Mouse (Mus musculus): ENCODE measurements around the gene Srbd1. TPM values are rescaled to one million over a fixed set of nuclear protein-coding genes. Genes with fewer than 3 reads are reported as not detected.

Srbd1 gene
- polyA plus RNA-seq, 1 experiment from 2014 or later: 6.7 TPM

- peaks cover 34% of the 10 kb centered on the region for H3K36me3 ChIP-seq (ENCODE audit: control insufficient read depth, insufficient read depth, low read length)
- WGBS: 48% methylated on average over 9 of the region's 9 CpGs
- ATAC-seq (ENCODE audit: insufficient number of reproducible peaks, insufficient read depth, low FRiP score, low read depth): no peak
- H3K27me3 ChIP-seq (ENCODE audit: control insufficient read depth, insufficient read depth, low read length): no peaks in the 10 kb centered on the region
- no peak overlapping the region for H3K4me3 ChIP-seq (ENCODE audit: control insufficient read depth in 1 of 2, insufficient read depth in 1 of 2, low read depth in 1 of 2, low read length in 2 of 2)
- peaks cover 12 to 19% of the 10 kb centered on the region in 2 experiments for H3K4me1 ChIP-seq (ENCODE audit: control insufficient read depth in 2 of 2, insufficient read depth in 2 of 2, low read length in 2 of 2)
- H3K9ac ChIP-seq (ENCODE audit: low read length): no peak overlapping the region
- H3K4me2 ChIP-seq (ENCODE audit: low read length): no peak overlapping the region
- H3K27ac ChIP-seq (replicated peaks in 1 of 2; ENCODE audit: control insufficient read depth in 1 of 2, insufficient read depth in 1 of 2, low read depth in 2 of 2, low read length in 2 of 2): no peak overlapping the region
- H3K9me3 ChIP-seq (ENCODE audit: control insufficient read depth, low read length): no peaks in the 10 kb centered on the region
Observed at GRCm38 (mm10) chr17:86175516-86175915, 30.5 kb upstream of the Srbd1 start.

GRCm38 (mm10) chr17:86170164-86170958, 25.4 kb upstream of the Srbd1 start:
- 49% methylated on average over 9 of the region's 9 CpGs for WGBS
- peak overlapping the region; percentile 97 for H3K9ac ChIP-seq (ENCODE audit: low read length)
- ATAC-seq (ENCODE audit: insufficient number of reproducible peaks, insufficient read depth, low FRiP score, low read depth): no peak

GRCm38 (mm10) chr17:86169092-86169491, 24.1 kb upstream of the Srbd1 start:
- Histone ChIP-seq H3K4me1 (ENCODE audit: control insufficient read depth in 2 of 2, insufficient read depth in 2 of 2, low read length in 2 of 2) (peaks cover 14 to 31% of the 10 kb centered on the region in 2 experiments), H3K9ac (ENCODE audit: low read length) (peak overlapping the region; percentile 97), H3K4me3 (ENCODE audit: control insufficient read depth in 1 of 2, insufficient read depth in 1 of 2, low read depth in 1 of 2, low read length in 2 of 2) (peak overlapping the region; percentile 54 to 71), H3K4me2 (ENCODE audit: low read length) (peak overlapping the region; percentile 97), H3K9me3 (ENCODE audit: control insufficient read depth, low read length) (no peaks in the 10 kb centered on the region), H3K27me3 (ENCODE audit: control insufficient read depth, insufficient read depth, low read length) (no peaks in the 10 kb centered on the region), H3K27ac (replicated peaks in 1 of 2; ENCODE audit: control insufficient read depth in 1 of 2, insufficient read depth in 1 of 2, low read depth in 2 of 2, low read length in 2 of 2) (peak overlapping the region in 1 of 2 experiments; percentile 99; a peak in 1 of 4 replicates), H3K36me3 (ENCODE audit: control insufficient read depth, insufficient read depth, low read length) (peaks cover 25% of the 10 kb centered on the region)
- WGBS: 4% methylated on average over 6 of the region's 6 CpGs
- ATAC-seq (ENCODE audit: insufficient number of reproducible peaks, insufficient read depth, low FRiP score, low read depth): no peak

More at GRCm38 (mm10) chr17:86170164-86170958, 25.4 kb upstream of the Srbd1 start:
- Histone ChIP-seq H3K36me3 (ENCODE audit: control insufficient read depth, insufficient read depth, low read length) (peaks cover 25% of the 10 kb centered on the region), H3K4me1 (ENCODE audit: control insufficient read depth in 2 of 2, insufficient read depth in 2 of 2, low read length in 2 of 2) (peaks cover 19 to 34% of the 10 kb centered on the region in 2 experiments), H3K4me2 (ENCODE audit: low read length) (peak overlapping the region; percentile 97), H3K27ac (replicated peaks in 1 of 2; ENCODE audit: control insufficient read depth in 1 of 2, insufficient read depth in 1 of 2, low read depth in 2 of 2, low read length in 2 of 2) (no peak overlapping the region), H3K4me3 (ENCODE audit: control insufficient read depth in 1 of 2, insufficient read depth in 1 of 2, low read depth in 1 of 2, low read length in 2 of 2) (peak overlapping the region; percentile 15 to 71), H3K27me3 (ENCODE audit: control insufficient read depth, insufficient read depth, low read length) (no peaks in the 10 kb centered on the region), H3K9me3 (ENCODE audit: control insufficient read depth, low read length) (no peaks in the 10 kb centered on the region)

- H3K36me3 ChIP-seq (ENCODE audit: control insufficient read depth, insufficient read depth, low read length): peaks cover 21% of the 10 kb centered on the region
- H3K27ac ChIP-seq (replicated peaks in 1 of 2; ENCODE audit: control insufficient read depth in 1 of 2, insufficient read depth in 1 of 2, low read depth in 2 of 2, low read length in 2 of 2): peak overlapping the region in 1 of 2 experiments; percentile 99; a peak in 2 of 4 replicates
- H3K4me1 ChIP-seq (ENCODE audit: control insufficient read depth in 2 of 2, insufficient read depth in 2 of 2, low read length in 2 of 2): peaks cover 19 to 35% of the 10 kb centered on the region in 2 experiments
- peak overlapping the region; percentile 97 for H3K9ac ChIP-seq (ENCODE audit: low read length)
- WGBS: under 1% methylated on average over 64 of the region's 64 CpGs
- peak overlapping the region; percentile 54 to 71 for H3K4me3 ChIP-seq (ENCODE audit: control insufficient read depth in 1 of 2, insufficient read depth in 1 of 2, low read depth in 1 of 2, low read length in 2 of 2)
- no peak for ATAC-seq (ENCODE audit: insufficient number of reproducible peaks, insufficient read depth, low FRiP score, low read depth)
- peak overlapping the region; percentile 97 for H3K4me2 ChIP-seq (ENCODE audit: low read length)
- H3K9me3 ChIP-seq (ENCODE audit: control insufficient read depth, low read length): no peaks in the 10 kb centered on the region
- H3K27me3 ChIP-seq (ENCODE audit: control insufficient read depth, insufficient read depth, low read length): no peaks in the 10 kb centered on the region
Observed at GRCm38 (mm10) chr17:86168231-86168981, 23.4 kb upstream of the Srbd1 start.

- peak; percentile 66 for ATAC-seq (ENCODE audit: insufficient number of reproducible peaks, insufficient read depth, low FRiP score, low read depth)
- Histone ChIP-seq H3K4me3 (ENCODE audit: control insufficient read depth in 1 of 2, insufficient read depth in 1 of 2, low read depth in 1 of 2, low read length in 2 of 2) (peak within 1 kb of the TSS; percentile 54 to 71), H3K9me3 (ENCODE audit: control insufficient read depth, low read length) (no peaks in the 10 kb centered on the region), H3K9ac (ENCODE audit: low read length) (peak within 1 kb of the TSS; percentile 97), H3K4me2 (ENCODE audit: low read length) (peak within 1 kb of the TSS; percentile 97), H3K27ac (replicated peaks in 1 of 2; ENCODE audit: control insufficient read depth in 1 of 2, insufficient read depth in 1 of 2, low read depth in 2 of 2, low read length in 2 of 2) (peak within 1 kb of the TSS; percentile 86 to 99), H3K27me3 (ENCODE audit: control insufficient read depth, insufficient read depth, low read length) (no peaks in the 10 kb centered on the region), H3K36me3 (ENCODE audit: control insufficient read depth, insufficient read depth, low read length) (peaks cover 13% of the 10 kb centered on the region), H3K4me1 (ENCODE audit: control insufficient read depth in 2 of 2, insufficient read depth in 2 of 2, low read length in 2 of 2) (peaks cover 21 to 38% of the 10 kb centered on the region in 2 experiments)
- WGBS: under 1% methylated on average over 108 of the region's 115 CpGs
Observed at GRCm38 (mm10) chr17:86167320-86168230, 22.6 kb upstream of the Srbd1 start, which contains the start of gene Prkce. Gene Prkce, plus strand, starts transcription at chr17:86167785.

- peak overlapping the region; percentile 97 for H3K9ac ChIP-seq (ENCODE audit: low read length)
- ATAC-seq (ENCODE audit: insufficient number of reproducible peaks, insufficient read depth, low FRiP score, low read depth): peak; percentile 57
- no peaks in the 10 kb centered on the region for H3K9me3 ChIP-seq (ENCODE audit: control insufficient read depth, low read length)
- WGBS: under 1% methylated on average over 46 of the region's 46 CpGs
- peak overlapping the region; percentile 97 for H3K4me2 ChIP-seq (ENCODE audit: low read length)
- peaks cover 9% of the 10 kb centered on the region; the same call in 1 of the 2 replicates for H3K36me3 ChIP-seq (ENCODE audit: control insufficient read depth, insufficient read depth, low read length)
- peak overlapping the region; percentile 54 to 71 for H3K4me3 ChIP-seq (ENCODE audit: control insufficient read depth in 1 of 2, insufficient read depth in 1 of 2, low read depth in 1 of 2, low read length in 2 of 2)
- no peaks in the 10 kb centered on the region for H3K27me3 ChIP-seq (ENCODE audit: control insufficient read depth, insufficient read depth, low read length)
- peaks cover 24 to 41% of the 10 kb centered on the region in 2 experiments for H3K4me1 ChIP-seq (ENCODE audit: control insufficient read depth in 2 of 2, insufficient read depth in 2 of 2, low read length in 2 of 2)
- peak overlapping the region; percentile 86 to 99 for H3K27ac ChIP-seq (replicated peaks in 1 of 2; ENCODE audit: control insufficient read depth in 1 of 2, insufficient read depth in 1 of 2, low read depth in 2 of 2, low read length in 2 of 2)
Observed at GRCm38 (mm10) chr17:86166567-86167319, 21.8 kb upstream of the Srbd1 start.
